Mouse (Mus musculus) heart, postnatal 14 days (tissue): ENCODE data around the gene Bdp1. TPM values are rescaled to one million over a fixed set of nuclear protein-coding genes. Genes with fewer than 3 reads are reported as not detected.
"Not testable (repeated sequence)": the region's sequence is repeated elsewhere in the genome, so short reads cannot be mapped to it uniquely, and the experiment has no call there.

Experiments
- DNase-seq, 2 experiments: peaks; one replicate each; pipeline ENCODE4 v3.0.0; 2021 to 2022
- intact Hi-C: fragments of 180-260 bp; cut with DNase I; formaldehyde crosslinking; loops from one replicate; pipeline ENCODE4 v1.15.1; 2025
- long read RNA-seq, 2 experiments: library from polyadenylated mRNA; stranded (forward); transcript quantifications; one replicate each; pipeline ENCODE4 v2.0.0; 2021
- total RNA-seq, 2 experiments: library from RNA; stranded (reverse); gene quantifications; 2 replicates each; pipeline ENCODE4 v1.2.3; 2021

Bdp1 gene
- 10 to 100 TPM; 29.2 to 30.3 TPM for total RNA-seq
- long read RNA-seq, experiment 1, partial matches to known transcripts, result 1 of 2 reads
- long read RNA-seq, experiment 1, other reads (novel, unspliced or antisense), result 1 of 2 reads
- long read RNA-seq, experiment 2, partial matches to known transcripts, result 1 of 2 reads
- long read RNA-seq, experiment 2, other reads (novel, unspliced or antisense), result 1 of 2 reads

- DNase-seq, result peak; percentile 95 to 99
- intact Hi-C loops, result no loop called here
These were observed at the start of gene Bdp1 for GRCm38 (mm10) chr13:100103748-100104254. Gene Bdp1 (minus strand): TSS chr13:100104070.

DNA sequence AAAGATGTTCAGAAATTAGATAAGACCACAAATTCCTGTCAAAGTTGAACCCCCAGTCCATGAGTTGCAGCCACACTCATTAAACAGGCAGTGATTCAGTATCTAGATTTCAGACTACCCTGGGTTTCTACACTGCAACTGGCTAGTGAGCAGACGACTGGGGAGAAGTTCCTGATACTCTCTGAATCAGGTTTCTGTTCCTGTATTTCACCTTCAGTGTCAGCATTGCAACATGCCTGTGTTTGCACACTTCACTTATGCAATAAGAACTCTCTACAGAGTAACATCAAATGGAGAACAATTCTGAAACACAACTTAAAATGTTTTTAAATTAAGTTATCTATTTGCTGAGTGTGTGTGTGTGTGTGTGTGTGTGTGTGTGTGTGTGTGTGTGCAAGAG is 48.8 kb upstream of the Bdp1 start:
- intact Hi-C loops, result no loop called here
- DNase-seq, result peak in 1 of 2 experiments; percentile 2

DNA sequence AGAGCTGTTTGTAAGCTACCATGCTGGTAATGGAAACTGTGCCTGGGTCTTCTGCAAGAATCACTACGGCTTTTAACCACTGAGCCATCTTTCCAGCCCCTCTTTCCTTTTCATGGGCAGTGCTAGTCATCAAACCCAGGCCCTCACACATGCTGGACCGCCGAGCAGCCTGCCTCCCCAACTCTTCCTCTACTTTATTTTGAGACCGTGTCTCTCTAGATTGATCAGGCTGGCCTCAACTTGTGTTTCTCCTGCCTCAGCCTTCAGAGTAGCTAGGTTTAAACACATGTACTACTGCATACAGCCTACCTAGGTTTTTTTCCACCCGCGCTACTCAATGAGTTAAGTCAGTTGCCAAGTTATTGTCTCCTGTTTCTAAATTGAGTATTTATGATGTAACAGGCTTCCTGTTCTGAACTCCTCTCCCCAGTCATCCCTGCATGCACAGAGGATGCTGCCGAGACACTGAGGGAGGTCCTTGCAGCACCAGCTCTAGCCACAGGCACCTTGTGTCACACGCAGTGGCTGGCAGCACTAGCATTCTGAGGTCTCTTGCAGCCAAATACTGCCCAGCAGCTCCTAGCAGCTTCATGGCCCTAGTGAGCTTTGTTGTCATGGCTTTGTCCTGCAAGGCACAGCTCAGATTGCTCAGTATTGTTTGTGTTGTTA is 37.9 kb upstream of the Bdp1 start:
- no peak for DNase-seq
- intact Hi-C loops, result no loop called here

DNA sequence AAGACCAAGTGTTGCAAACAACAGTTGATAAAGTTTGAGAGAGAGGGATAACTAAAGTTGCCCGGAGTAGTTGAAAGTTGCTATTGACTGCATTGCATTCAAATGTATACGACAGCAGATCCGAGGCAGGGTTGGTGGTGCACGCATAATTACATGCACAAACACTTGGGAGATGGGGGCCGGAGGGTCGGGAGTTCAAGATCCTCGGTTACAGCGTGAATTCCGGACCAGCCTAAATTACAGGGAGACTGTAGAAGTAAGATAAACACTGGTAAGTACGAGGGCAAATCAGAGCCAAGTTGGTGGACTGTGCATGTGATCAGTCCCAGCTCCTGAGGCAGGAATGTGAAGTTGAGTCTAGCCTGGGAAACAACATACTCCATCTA is 21.4 kb upstream of the Bdp1 start:
- DNase-seq, result no peak
- intact Hi-C loops, result no loop called here

GRCm38 (mm10) chr13:100124423-100125257 is 20.8 kb upstream of the Bdp1 start, which contains the start of gene Smn1:
Gene Smn1 (plus strand): TSS chr13:100124852.
- DNase-seq, result peak; percentile 91 to 92
- intact Hi-C loops, result loop anchor here (1.0 kb wide), 1 partner anchor 8 kb away; no protein-coding TSS in a partner anchor

DNA sequence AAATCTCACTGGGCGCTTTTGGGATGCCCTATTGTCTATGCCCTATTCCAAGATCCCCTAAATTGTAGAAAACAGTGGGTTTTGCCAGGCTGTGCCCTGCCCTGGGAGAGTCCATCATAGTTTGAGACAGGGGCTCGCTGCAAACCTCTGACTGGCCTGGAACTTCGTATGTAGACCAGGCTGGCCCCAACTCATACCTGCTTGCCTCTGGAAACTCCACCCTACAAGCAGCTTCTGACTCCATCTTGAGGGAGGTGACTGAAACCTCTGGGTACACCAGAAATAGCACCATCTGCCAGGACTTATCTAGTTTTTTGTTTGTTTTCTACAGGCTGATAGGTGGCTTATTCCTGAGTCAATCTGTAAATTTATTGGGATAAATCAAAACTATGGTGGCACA is 20.1 kb upstream of the Bdp1 start:
- intact Hi-C loops, result loop anchor here (1.0 kb wide), 1 partner anchor 8 kb away; no protein-coding TSS in a partner anchor

DNA sequence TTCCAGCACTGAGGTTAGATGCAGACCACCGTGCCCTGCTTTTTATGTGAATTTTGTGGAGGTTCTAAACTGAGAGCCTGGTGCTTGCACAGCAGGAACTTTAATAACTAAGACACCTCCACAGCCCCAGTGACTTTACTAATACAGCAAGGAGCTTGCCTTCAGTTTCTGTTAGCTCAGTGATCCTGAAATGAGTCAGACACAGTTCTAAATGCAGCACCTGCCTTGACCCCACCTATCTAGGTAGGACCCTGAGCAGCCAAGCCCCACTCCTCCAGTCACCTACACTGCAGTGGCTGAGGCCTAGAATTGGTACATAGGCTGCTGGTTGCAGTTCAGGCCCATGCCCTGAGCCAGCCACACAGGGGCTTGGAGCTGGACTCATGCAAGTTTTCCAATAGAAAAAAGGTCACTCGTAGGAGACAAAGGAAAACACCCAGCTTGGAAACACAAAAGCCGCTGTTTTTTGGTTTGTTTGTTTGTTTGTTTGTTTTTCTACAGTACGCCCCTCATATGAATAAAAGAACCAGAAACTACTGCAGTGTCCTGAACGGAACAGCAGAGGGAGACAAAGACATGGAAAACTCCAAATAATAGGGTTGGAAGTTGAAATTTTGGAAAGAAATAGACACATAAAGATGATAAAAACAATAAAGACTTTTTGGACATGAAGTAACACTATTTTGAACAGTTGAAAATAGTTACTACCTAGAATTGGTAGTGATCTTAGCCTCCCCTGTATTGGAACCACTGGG is 8.5 kb upstream of the Bdp1 start:
- intact Hi-C loops, result loop anchor here (5.0 kb wide), 1 partner anchor 280 kb away; no protein-coding TSS in a partner anchor
- DNase-seq, result peak in 1 of 2 experiments; percentile 7

More for the DNA sequence above, 20.1 kb upstream of the Bdp1 start:
- DNase-seq, result no peak

- intact Hi-C loops, result no loop called here
- peak; percentile 84 to 90 for DNase-seq
These were observed 4.0 kb upstream of the Bdp1 start, which contains the start of gene Serf1 for GRCm38 (mm10) chr13:100107652-100108472. Gene Serf1 (plus strand): TSS chr13:100108012.

- DNase-seq, result no peak
- intact Hi-C loops, result no loop called here
These were observed 715 bp downstream of the Bdp1 start for GRCm38 (mm10) chr13:100103052-100103658.

GRCm38 (mm10) chr13:100098808-100099207 is 5.1 kb downstream of the Bdp1 start:
- intact Hi-C loops, result no loop called here
- no peak for DNase-seq

GRCm38 (mm10) chr13:100071473-100071872 is 32.4 kb downstream of the Bdp1 start:
- DNase-seq, result no peak
- intact Hi-C loops, result no loop called here

- no peak for DNase-seq
- intact Hi-C loops, result no loop called here
These were observed 36.0 kb downstream of the Bdp1 start for GRCm38 (mm10) chr13:100067821-100068220.

DNA sequence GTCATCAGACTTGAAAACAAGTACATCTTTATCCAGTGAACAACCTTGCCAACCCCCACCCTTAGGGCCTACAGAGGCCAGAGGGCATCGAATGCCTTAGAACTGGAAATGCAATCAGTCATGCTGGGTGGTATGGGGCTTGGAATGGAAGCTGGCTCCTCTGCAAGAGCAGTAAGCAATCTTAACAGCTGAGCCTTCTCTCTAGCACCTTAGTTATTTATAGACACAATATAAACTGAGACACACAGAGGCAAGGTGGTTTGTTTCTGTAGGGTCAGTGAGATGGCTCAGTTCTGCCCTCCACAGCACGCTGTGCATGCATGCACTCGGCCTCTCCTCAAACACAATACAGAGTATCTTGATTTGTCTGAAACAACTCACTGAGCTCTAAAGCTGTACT is 39.9 kb downstream of the Bdp1 start:
- DNase-seq, result no peak
- intact Hi-C loops, result no loop called here

- intact Hi-C loops, DNase-seq: not testable (repeated sequence)
These were observed 46.1 kb downstream of the Bdp1 start for GRCm38 (mm10) chr13:100057738-100058137.

- no peak for DNase-seq
- intact Hi-C loops, result no loop called here
These were observed 77.9 kb downstream of the Bdp1 start for GRCm38 (mm10) chr13:100026013-100026412.

DNA sequence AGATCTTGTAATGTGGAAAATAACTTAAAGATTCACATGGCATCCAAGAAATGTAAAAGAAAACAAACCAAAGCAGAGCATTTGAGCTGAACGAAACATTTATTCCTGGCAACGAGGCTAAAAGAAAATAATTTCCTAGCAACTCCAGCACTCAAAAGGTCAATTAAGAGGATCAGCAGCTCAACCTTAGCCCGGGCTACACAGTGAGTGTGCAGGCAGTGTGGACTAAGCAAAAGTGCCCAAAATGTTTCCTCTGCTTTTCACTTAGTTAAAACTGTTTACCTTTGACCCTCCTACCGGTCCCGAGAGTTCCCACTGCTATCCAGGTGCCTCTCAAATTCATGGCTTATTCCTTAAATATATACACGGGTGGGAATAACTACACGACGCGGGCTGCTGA is 87.0 kb downstream of the Bdp1 start:
- DNase-seq, result no peak
- intact Hi-C loops, result loop anchor here (10.0 kb wide), 1 partner anchor 662 kb away; no protein-coding TSS in a partner anchor

- intact Hi-C loops, result loop anchor here (10.0 kb wide), 1 partner anchor 661 kb away; no protein-coding TSS in a partner anchor
- DNase-seq, result peak in 1 of 2 experiments; percentile 5
These were observed 87.9 kb downstream of the Bdp1 start for GRCm38 (mm10) chr13:100015937-100016336.
